Mouse (Mus musculus): ENCODE results near the gene Zfp277.

GRCm38 (mm10) chr12:40383718-40384117, 62.0 kb downstream of the Zfp277 start:
- TF ChIP-seq CTCF (IDR thresholded peaks at IDR 0.05; ENCODE audit: extremely low read depth, insufficient read length, insufficient replicate concordance, low read depth, low read length), result no peak
- TF ChIP-seq POLR2A (IDR thresholded peaks at IDR 0.05; ENCODE audit: low read depth, low read length), result no peak

Data from small intestine, adult 2 months (tissue).